Mouse (Mus musculus) liver, embryonic 11.5 days (tissue): ENCODE results near the gene Vmn1r49. TPM values are rescaled to one million over a fixed set of nuclear protein-coding genes. Genes with fewer than 3 reads are reported as not detected.
"Not testable (repeated sequence)": the region's sequence is repeated elsewhere in the genome, so short reads cannot be mapped to it uniquely, and the experiment has no call there.

Source experiments
- ATAC-seq: fragments of 200-750 bp; cut with Nextera tagmentation; replicated peaks from 2 replicates; pipeline ENCODE4 v1.8.0; 2017; ENCODE audit warnings: moderate number of reproducible peaks, mild to moderate bottlenecking, moderate TSS enrichment, moderate library complexity; ENCODE audit not compliant: low FRiP score
- DNase-seq: peaks from one replicate; pipeline ENCODE4 v3.0.0-alpha.2; 2017; ENCODE audit warnings: low spot score
- H3K27ac ChIP-seq: fragments of 300-500 bp; sonication (generic); 2 replicates; pipeline ENCODE4 v1.5.1; 2014; ENCODE audit warnings: mild to moderate bottlenecking, low read depth, low read length, control low read depth
- H3K27me3 ChIP-seq: fragments of 300-500 bp; sonication (generic); replicated peaks from 2 replicates; pipeline ENCODE4 v1.6.1; 2014; ENCODE audit warnings: low read length, mixed read lengths; ENCODE audit not compliant: control insufficient read depth, insufficient read depth
- H3K36me3 ChIP-seq: fragments of 300-500 bp; sonication (generic); 2 replicates; pipeline ENCODE4 v1.6.1; 2014; ENCODE audit warnings: mild to moderate bottlenecking, low read length, moderate library complexity, mixed read lengths; ENCODE audit not compliant: control insufficient read depth, insufficient read depth
- H3K4me1 ChIP-seq: fragments of 300-500 bp; sonication (generic); replicated peaks from 2 replicates; pipeline ENCODE4 v1.6.1; 2014; ENCODE audit warnings: low read length, mixed read lengths; ENCODE audit not compliant: control insufficient read depth, insufficient read depth
- H3K4me2 ChIP-seq: fragments of 300-500 bp; sonication (generic); 2 replicates; pipeline ENCODE4 v1.6.1; 2014; ENCODE audit warnings: mild to moderate bottlenecking, control low read depth, moderate library complexity
- H3K4me3 ChIP-seq: fragments of 300-500 bp; sonication (generic); 2 replicates; pipeline ENCODE4 v1.5.1; 2014; ENCODE audit warnings: low read depth, low read length, control low read depth
- H3K9ac ChIP-seq: fragments of 300-500 bp; sonication (generic); 2 replicates; pipeline ENCODE4 v1.6.1; 2014; ENCODE audit warnings: low read depth, low read length, control low read depth
- H3K9me3 ChIP-seq: fragments of 300-500 bp; sonication (generic); 2 replicates; pipeline ENCODE4 v1.6.1; 2016; ENCODE audit warnings: low read length, inconsistent platforms, mixed read lengths; ENCODE audit not compliant: control insufficient read depth
- WGBS: fragments of 180-500 bp; shearing (Covaris S2); extraction: QIAGEN DNeasy Blood & Tissue Kit; methylation state at CpG from one replicate; pipeline ENCODE4 v1.1.7; 2014; 5-methylcytosine and 5-hydroxymethylcytosine counted together
- polyA plus RNA-seq: library from polyadenylated mRNA; unstranded; fragments of >200 nt; fragmentation: Nextera tagmentation; extraction: Ambion mirVana; gene quantifications from 2 replicates; pipeline ENCODE4 v1.2.1, GENCODE M21; 2014

Vmn1r49 gene
- polyA plus RNA-seq: not detected in 2 replicates

GRCm38 (mm10) chr6:90078406-90078805 lies at the start of gene Vmn1r49:
Gene Vmn1r49 (minus strand): TSS chr6:90078506.
- 73% methylated on average over 4 of the region's 4 CpGs for WGBS
- Histone ChIP-seq H3K27me3 (no peaks in the 10 kb centered on the region), H3K9me3 (peaks cover 5% of the 10 kb centered on the region; the same call in 1 of the 2 replicates), H3K4me1 (no peaks in the 10 kb centered on the region), H3K36me3 (no peaks in the 10 kb centered on the region), H3K9ac (no peak within 1 kb of the TSS), H3K4me2 (no peak within 1 kb of the TSS), H3K4me3 (no peak within 1 kb of the TSS), H3K27ac (no peak within 1 kb of the TSS)
- ATAC-seq (no peak), DNase-seq (no peak)

DNA sequence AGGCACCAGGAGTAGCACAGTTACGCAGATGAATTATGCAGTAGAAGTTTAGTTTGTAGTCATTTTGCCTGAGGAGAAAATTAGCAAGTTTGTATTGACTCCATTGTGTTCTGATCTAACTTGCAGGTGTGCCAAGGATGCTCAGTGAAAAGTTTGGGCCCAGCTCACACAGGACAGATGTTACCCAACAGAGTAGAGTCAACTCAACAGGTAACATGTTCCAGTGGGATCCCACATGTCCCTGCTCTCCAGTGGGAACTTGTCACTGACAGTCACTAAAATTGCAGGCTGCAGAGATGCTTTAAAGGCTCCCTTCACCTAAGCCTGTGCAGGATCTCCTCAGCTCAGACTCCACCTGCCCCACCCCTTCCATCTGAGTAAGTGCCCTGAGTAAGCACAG lies 44.0 kb upstream of the Vmn1r49 start, which contains the start of gene Vmn1r51:
Vmn1r51 (plus strand) TSS at position 301 of the 400 bp plus-strand sequence.
- H3K4me3 ChIP-seq, H3K27ac ChIP-seq, H3K9ac ChIP-seq, H3K36me3 ChIP-seq, DNase-seq, ATAC-seq, H3K4me1 ChIP-seq, H3K27me3 ChIP-seq, H3K4me2 ChIP-seq, H3K9me3 ChIP-seq: not testable (repeated sequence)
- 81% methylated on average over 1 of the region's 1 CpGs for WGBS

DNA sequence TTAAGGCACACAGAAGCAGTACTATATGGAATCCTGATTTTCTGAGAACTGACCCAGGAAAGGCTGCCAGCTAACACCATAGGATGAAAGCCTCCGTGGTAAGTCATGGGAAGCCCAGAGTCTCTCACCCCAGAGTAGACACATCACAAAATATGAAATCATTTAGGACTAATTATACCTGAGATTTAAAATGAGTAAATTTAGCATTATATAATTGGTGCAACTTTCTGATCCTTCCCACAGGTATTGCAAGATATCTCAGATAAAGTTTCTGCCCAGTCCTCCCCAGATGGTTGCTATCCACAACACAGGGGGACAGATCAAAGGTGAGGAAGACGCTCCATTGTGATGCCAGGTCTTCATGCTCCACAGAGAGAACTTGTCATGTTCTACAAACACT lies 22.8 kb upstream of the Vmn1r49 start, which contains the start of gene Vmn1r50:
Vmn1r50 (plus strand) TSS at position 301 of the 400 bp plus-strand sequence.
- H3K27ac ChIP-seq: no peak within 1 kb of the TSS
- H3K9me3 ChIP-seq: no peaks in the 10 kb centered on the region
- WGBS: 56% methylated on average over 2 of the region's 2 CpGs
- DNase-seq: no peak
- no peaks in the 10 kb centered on the region for H3K36me3 ChIP-seq
- H3K4me2 ChIP-seq: no peak within 1 kb of the TSS
- no peak within 1 kb of the TSS for H3K9ac ChIP-seq
- ATAC-seq: no peak
- no peak within 1 kb of the TSS for H3K4me3 ChIP-seq
- H3K4me1 ChIP-seq: no peaks in the 10 kb centered on the region
- no peaks in the 10 kb centered on the region for H3K27me3 ChIP-seq

GRCm38 (mm10) chr6:90100566-90100965 lies 22.3 kb upstream of the Vmn1r49 start:
- 76% methylated on average over 2 of the region's 2 CpGs for WGBS
- no peak overlapping the region for H3K4me2 ChIP-seq

DNA sequence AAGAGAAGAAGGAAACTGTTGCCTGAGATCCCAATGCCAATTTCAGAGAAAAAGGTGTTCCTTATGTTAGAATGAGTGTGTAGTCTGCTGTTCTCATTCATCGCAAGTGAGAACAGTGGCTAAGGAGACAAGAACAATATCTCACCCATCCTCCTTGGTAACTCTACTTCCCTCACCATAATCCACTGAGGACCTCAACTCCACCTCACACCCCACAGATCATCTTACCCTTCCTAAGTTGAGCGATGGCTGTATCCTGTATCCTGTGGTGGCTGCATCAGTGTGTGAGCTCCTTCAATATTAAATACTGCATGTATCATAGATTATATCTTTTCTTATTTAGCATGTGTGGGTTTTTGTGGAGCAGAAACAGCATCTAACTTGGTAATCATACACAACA lies 41.6 kb downstream of the Vmn1r49 start, which contains the start of gene Vmn1r48:
Vmn1r48 (minus strand) TSS at position 101 of the 400 bp plus-strand sequence.
- not testable (repeated sequence) for DNase-seq, ATAC-seq
- WGBS: no CpG with 5 or more reads among the region's 2 CpGs

More at GRCm38 (mm10) chr6:90100566-90100965, 22.3 kb upstream of the Vmn1r49 start:
- H3K27ac ChIP-seq: no peak overlapping the region
- H3K4me1 ChIP-seq: no peaks in the 10 kb centered on the region
- H3K27me3 ChIP-seq: no peaks in the 10 kb centered on the region
- no peaks in the 10 kb centered on the region for H3K9me3 ChIP-seq
- ATAC-seq: no peak
- no peak overlapping the region for H3K4me3 ChIP-seq
- DNase-seq: no peak
- no peaks in the 10 kb centered on the region for H3K36me3 ChIP-seq
- H3K9ac ChIP-seq: no peak overlapping the region

More for the DNA sequence above, 41.6 kb downstream of the Vmn1r49 start, which contains the start of gene Vmn1r48:
- not testable (repeated sequence) for H3K9me3 ChIP-seq, H3K36me3 ChIP-seq, H3K4me2 ChIP-seq, H3K9ac ChIP-seq, H3K4me1 ChIP-seq, H3K27me3 ChIP-seq, H3K27ac ChIP-seq, H3K4me3 ChIP-seq

Other genes starting within 250 kb of the Vmn1r49 start
- not detected in 2 replicates for gene Vmn1r42, start 202.1 kb downstream of the Vmn1r49 start, polyA plus RNA-seq
- gene Vmn1r43, start 202.1 kb downstream of the Vmn1r49 start, polyA plus RNA-seq: not detected in 2 replicates
- gene Vmn1r44, start 194.8 kb downstream of the Vmn1r49 start, polyA plus RNA-seq: not detected in 2 replicates
- gene Vmn1r45, start 137.9 kb downstream of the Vmn1r49 start, polyA plus RNA-seq: not detected in 2 replicates
- not detected in 2 replicates for gene Vmn1r46, start 109.2 kb downstream of the Vmn1r49 start, polyA plus RNA-seq
- not detected in 2 replicates for gene Vmn1r47, start 62.4 kb downstream of the Vmn1r49 start, polyA plus RNA-seq
- gene Vmn1r48, start 41.7 kb downstream of the Vmn1r49 start, polyA plus RNA-seq: not detected in 2 replicates
- gene Vmn1r50, start 22.9 kb upstream of the Vmn1r49 start, polyA plus RNA-seq: not detected in 2 replicates
- not detected in 2 replicates for gene Vmn1r51, start 44.1 kb upstream of the Vmn1r49 start, polyA plus RNA-seq
- not detected in 2 replicates for gene Vmn1r52, start 96.3 kb upstream of the Vmn1r49 start, polyA plus RNA-seq
- gene V1ra8, start 124.3 kb upstream of the Vmn1r49 start, polyA plus RNA-seq: not detected in 2 replicates
- not detected in 2 replicates for gene Vmn1r53, start 145.9 kb upstream of the Vmn1r49 start, polyA plus RNA-seq
- gene Vmn1r54, start 167.8 kb upstream of the Vmn1r49 start, polyA plus RNA-seq: not detected in 2 replicates
- gene BC048671, start 222.7 kb upstream of the Vmn1r49 start, polyA plus RNA-seq: not detected in 2 replicates
- 16.7 and 17.4 TPM in 2 replicates for gene Chst13, start 246.7 kb upstream of the Vmn1r49 start, polyA plus RNA-seq